Mouse (Mus musculus): Measurements from ENCODE around the gene Ddx58. TPM values are rescaled to one million over a fixed set of nuclear protein-coding genes. Genes with fewer than 3 reads are reported as not detected.

Ddx58 gene
- polyA plus RNA-seq, 1 experiment from 2014 or later, result 18.0 TPM

DNA sequence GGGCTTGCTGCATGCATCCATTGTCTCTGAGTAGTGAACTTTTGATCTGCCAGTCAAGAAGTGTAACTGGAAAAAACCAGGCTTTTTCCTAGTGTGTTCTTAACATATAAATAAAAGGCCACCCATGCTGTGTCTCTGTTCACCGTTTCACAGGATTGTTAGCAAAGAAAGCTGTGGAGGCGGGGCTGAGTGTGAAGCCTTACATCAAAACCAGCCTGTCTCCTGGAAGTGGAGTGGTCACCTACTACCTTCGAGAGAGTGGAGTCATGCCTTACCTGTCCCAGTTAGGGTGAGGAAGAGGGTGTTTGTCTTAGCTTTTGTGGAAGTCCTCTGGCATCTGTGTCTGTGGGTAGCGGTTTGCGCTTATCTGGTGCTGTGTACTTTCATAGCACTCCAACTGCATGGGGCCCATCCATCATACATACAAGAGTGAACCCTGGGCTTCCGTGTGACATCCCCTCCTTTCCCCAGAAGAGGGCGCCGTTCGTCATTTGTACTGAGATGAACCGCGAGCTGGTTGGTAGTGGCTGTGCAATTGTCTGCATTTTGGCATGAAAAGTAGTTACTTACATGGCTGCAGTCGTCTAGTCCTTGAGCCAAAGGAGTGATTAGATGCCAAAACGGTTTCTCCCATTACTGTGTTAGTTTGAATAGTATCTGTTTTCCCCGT is 56.8 kb downstream of the Ddx58 start:
- 34% methylated on average over 14 of the region's 14 CpGs for WGBS
- H3K4me3 ChIP-seq (ENCODE audit: low read depth, low read length), result no peak overlapping the region
- peak; percentile 81 for TF ChIP-seq CTCF (IDR thresholded peaks at IDR 0.05; ENCODE audit: low read depth)
- H3K36me3 ChIP-seq (ENCODE audit: control insufficient read depth, insufficient read depth), result peaks cover 69% of the 10 kb centered on the region
- ATAC-seq, result no peak
- 0 out of 2 replicates have a peak, but pooled peaks cover 4% of the 10 kb centered on the region for H3K4me1 ChIP-seq (replicated peaks; ENCODE audit: control insufficient read depth, insufficient read depth, low read length)
- H3K4me2 ChIP-seq (replicated peaks; ENCODE audit: low read depth), result no peak overlapping the region
- H3K9ac ChIP-seq (ENCODE audit: low read depth, low read length), result peak overlapping the region; percentile 1; the same call in 1 of the 2 replicates
- H3K27me3 ChIP-seq (replicated peaks; ENCODE audit: control insufficient read depth, insufficient read depth, low read length), result no peaks in the 10 kb centered on the region
- peak overlapping the region; percentile 84; the same call in 1 of the 2 replicates for H3K27ac ChIP-seq (ENCODE audit: low read depth, low read length)
- H3K9me3 ChIP-seq (ENCODE audit: control insufficient read depth), result no peaks in the 10 kb centered on the region

GRCm38 (mm10) chr4:40181681-40182080 is 57.9 kb downstream of the Ddx58 start:
- H3K9me3 ChIP-seq (ENCODE audit: control insufficient read depth), result no peaks in the 10 kb centered on the region
- no peaks in the 10 kb centered on the region for H3K27me3 ChIP-seq (replicated peaks; ENCODE audit: control insufficient read depth, insufficient read depth, low read length)
- H3K4me2 ChIP-seq (replicated peaks; ENCODE audit: low read depth), result no peak overlapping the region
- H3K4me1 ChIP-seq (replicated peaks; ENCODE audit: control insufficient read depth, insufficient read depth, low read length), result 0 out of 2 replicates have a peak, but pooled peaks cover 4% of the 10 kb centered on the region
- ATAC-seq, result peak; percentile 98
- no peak overlapping the region for H3K4me3 ChIP-seq (ENCODE audit: low read depth, low read length)
- peak overlapping the region; percentile 84 for H3K27ac ChIP-seq (ENCODE audit: low read depth, low read length)
- H3K36me3 ChIP-seq (ENCODE audit: control insufficient read depth, insufficient read depth), result peaks cover 65% of the 10 kb centered on the region
- 56% methylated on average over 8 of the region's 8 CpGs for WGBS
- no peak for TF ChIP-seq CTCF (IDR thresholded peaks at IDR 0.05; ENCODE audit: low read depth)
- no peak overlapping the region for H3K9ac ChIP-seq (ENCODE audit: low read depth, low read length)

GRCm38 (mm10) chr4:40180046-40180445 is 59.6 kb downstream of the Ddx58 start:
- H3K36me3 ChIP-seq (ENCODE audit: control insufficient read depth, insufficient read depth), result peaks cover 62% of the 10 kb centered on the region
- TF ChIP-seq CTCF (IDR thresholded peaks at IDR 0.05; ENCODE audit: low read depth), result no peak
- ATAC-seq, result no peak
- no peak overlapping the region for H3K4me3 ChIP-seq (ENCODE audit: low read depth, low read length)
- no peaks in the 10 kb centered on the region for H3K9me3 ChIP-seq (ENCODE audit: control insufficient read depth)
- H3K4me1 ChIP-seq (replicated peaks; ENCODE audit: control insufficient read depth, insufficient read depth, low read length), result 0 out of 2 replicates have a peak, but pooled peaks cover 4% of the 10 kb centered on the region
- peak overlapping the region; percentile 84 for H3K27ac ChIP-seq (ENCODE audit: low read depth, low read length)
- H3K27me3 ChIP-seq (replicated peaks; ENCODE audit: control insufficient read depth, insufficient read depth, low read length), result no peaks in the 10 kb centered on the region
- 81% methylated on average over 6 of the region's 6 CpGs for WGBS
- no peak overlapping the region for H3K9ac ChIP-seq (ENCODE audit: low read depth, low read length)
- no peak overlapping the region for H3K4me2 ChIP-seq (replicated peaks; ENCODE audit: low read depth)

DNA sequence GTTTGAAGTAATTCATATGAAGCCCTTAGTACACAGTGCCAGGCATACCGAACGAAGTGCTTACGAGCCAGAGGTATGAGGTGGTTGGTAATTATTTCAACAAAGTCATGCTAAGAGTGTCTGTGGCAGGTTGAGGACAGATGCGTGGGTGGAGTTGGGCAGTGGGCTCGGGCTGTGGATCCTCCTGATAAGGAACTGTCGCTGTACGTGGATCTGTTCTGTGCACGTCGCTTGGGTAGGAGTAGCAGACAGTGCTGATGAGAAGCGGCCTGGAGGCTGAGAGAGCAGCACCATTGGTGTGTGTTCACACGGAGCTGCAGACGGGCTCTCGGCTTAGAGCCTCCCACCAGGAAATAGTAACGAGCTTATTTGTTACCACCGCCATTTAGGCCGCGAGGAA is 61.0 kb downstream of the Ddx58 start:
- H3K27me3 ChIP-seq (replicated peaks; ENCODE audit: control insufficient read depth, insufficient read depth, low read length), result no peaks in the 10 kb centered on the region
- H3K4me2 ChIP-seq (replicated peaks; ENCODE audit: low read depth), result no peak overlapping the region
- no peak overlapping the region for H3K9ac ChIP-seq (ENCODE audit: low read depth, low read length)
- WGBS, result 93% methylated on average over 17 of the region's 17 CpGs
- H3K27ac ChIP-seq (ENCODE audit: low read depth, low read length), result no peak overlapping the region
- no peaks in the 10 kb centered on the region for H3K9me3 ChIP-seq (ENCODE audit: control insufficient read depth)
- H3K36me3 ChIP-seq (ENCODE audit: control insufficient read depth, insufficient read depth), result peaks cover 51% of the 10 kb centered on the region
- no peak for TF ChIP-seq CTCF (IDR thresholded peaks at IDR 0.05; ENCODE audit: low read depth)
- H3K4me3 ChIP-seq (ENCODE audit: low read depth, low read length), result no peak overlapping the region
- H3K4me1 ChIP-seq (replicated peaks; ENCODE audit: control insufficient read depth, insufficient read depth, low read length), result 0 out of 2 replicates have a peak, but pooled peaks cover 4% of the 10 kb centered on the region
- ATAC-seq, result no peak

- Histone ChIP-seq H3K4me1 (replicated peaks; ENCODE audit: control insufficient read depth, insufficient read depth, low read length) (no peaks in the 10 kb centered on the region), H3K4me3 (ENCODE audit: low read depth, low read length) (no peak overlapping the region), H3K9me3 (ENCODE audit: control insufficient read depth) (no peaks in the 10 kb centered on the region), H3K4me2 (replicated peaks; ENCODE audit: low read depth) (no peak overlapping the region), H3K27me3 (replicated peaks; ENCODE audit: control insufficient read depth, insufficient read depth, low read length) (no peaks in the 10 kb centered on the region), H3K27ac (ENCODE audit: low read depth, low read length) (no peak overlapping the region), H3K36me3 (ENCODE audit: control insufficient read depth, insufficient read depth) (peaks cover 42% of the 10 kb centered on the region), H3K9ac (ENCODE audit: low read depth, low read length) (no peak overlapping the region)
- ATAC-seq, result 0 out of 2 replicates have a peak, but pooled peaks have one; percentile 27
- 66% methylated on average over 4 of the region's 4 CpGs for WGBS
- TF ChIP-seq CTCF (IDR thresholded peaks at IDR 0.05; ENCODE audit: low read depth), result no peak
Measured at GRCm38 (mm10) chr4:40174321-40174720, 65.3 kb downstream of the Ddx58 start.

DNA sequence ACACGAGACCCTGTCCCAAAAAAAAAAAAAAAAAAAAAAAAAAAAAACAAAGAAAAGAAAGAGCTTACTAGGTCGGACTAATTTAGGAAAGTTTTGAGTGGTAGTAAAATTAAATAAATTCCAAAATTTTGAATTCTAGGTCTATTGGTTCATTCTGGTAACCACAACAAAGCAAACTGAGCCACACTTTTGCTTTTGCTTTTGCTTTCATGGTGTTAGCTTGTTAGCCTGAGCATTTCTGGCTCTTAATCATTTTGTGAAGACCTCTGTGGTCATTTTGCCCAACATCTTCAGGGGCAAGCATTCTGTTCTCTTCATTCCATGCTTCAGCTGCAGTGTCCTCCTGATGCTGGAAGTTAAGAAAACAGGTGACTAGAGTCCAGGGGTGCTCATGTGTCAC is 67.3 kb downstream of the Ddx58 start:
- Histone ChIP-seq H3K4me2 (replicated peaks; ENCODE audit: low read depth) (no peak overlapping the region), H3K27me3 (replicated peaks; ENCODE audit: control insufficient read depth, insufficient read depth, low read length) (no peaks in the 10 kb centered on the region), H3K4me1 (replicated peaks; ENCODE audit: control insufficient read depth, insufficient read depth, low read length) (no peaks in the 10 kb centered on the region), H3K36me3 (ENCODE audit: control insufficient read depth, insufficient read depth) (peaks cover 41% of the 10 kb centered on the region), H3K27ac (ENCODE audit: low read depth, low read length) (no peak overlapping the region), H3K9ac (ENCODE audit: low read depth, low read length) (no peak overlapping the region), H3K9me3 (ENCODE audit: control insufficient read depth) (no peaks in the 10 kb centered on the region), H3K4me3 (ENCODE audit: low read depth, low read length) (no peak overlapping the region)
- WGBS, result 87% methylated on average over 2 of the region's 2 CpGs
- TF ChIP-seq CTCF (IDR thresholded peaks at IDR 0.05; ENCODE audit: low read depth), result no peak
- ATAC-seq, result no peak

Measured in intestine, postnatal 0 days (tissue).